Mouse (Mus musculus) thymus, postnatal 36 days (tissue): ENCODE results near the gene Rapgef2.

Source experiments
- DNase-seq, 2 experiments: peaks; one replicate each; pipeline ENCODE4 v3.0.0; 2022; ENCODE audit warnings: mixed read lengths in 2 of 2

Gene Rapgef2

DNA sequence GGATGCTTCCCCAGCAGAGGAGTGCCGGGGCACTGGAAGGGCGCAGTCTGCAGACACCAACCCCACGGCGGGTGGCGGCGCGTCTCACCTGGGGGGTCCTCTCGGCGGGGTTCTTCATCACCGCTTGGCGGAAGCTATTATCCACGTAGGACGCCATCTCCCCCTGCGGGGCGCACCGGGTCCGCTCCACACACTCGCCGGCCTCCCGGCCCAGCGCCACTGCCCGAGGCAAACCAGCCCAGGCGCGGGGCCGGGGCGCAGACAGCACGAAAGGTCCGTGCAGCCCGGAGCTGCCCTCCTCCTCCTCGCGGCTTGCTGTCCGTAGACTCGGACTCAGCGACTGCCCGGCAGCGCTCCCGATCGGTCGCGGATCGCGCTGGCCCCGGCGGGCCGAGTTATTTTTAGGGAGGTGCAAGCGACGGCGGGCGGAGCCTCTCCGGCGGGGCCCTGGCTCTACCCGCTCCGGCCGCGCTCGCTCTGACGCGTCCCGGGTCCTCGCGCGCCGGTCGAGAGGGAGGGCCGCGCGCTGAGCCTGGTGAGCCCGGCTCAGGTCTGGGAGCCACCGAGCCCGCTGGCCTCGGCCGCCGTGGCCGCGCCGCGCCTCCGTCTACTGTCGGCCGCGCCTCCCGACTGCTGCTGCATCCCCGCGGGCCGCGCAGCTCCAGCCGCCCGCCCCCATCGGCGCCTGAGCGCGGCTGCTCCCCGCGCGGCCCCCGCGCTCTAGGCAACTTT, at the start of gene Rapgef2:
Rapgef2 (minus strand) TSS at position 142 of the 732 bp plus-strand sequence.
- peak; percentile 67 to 75 for DNase-seq

DNA sequence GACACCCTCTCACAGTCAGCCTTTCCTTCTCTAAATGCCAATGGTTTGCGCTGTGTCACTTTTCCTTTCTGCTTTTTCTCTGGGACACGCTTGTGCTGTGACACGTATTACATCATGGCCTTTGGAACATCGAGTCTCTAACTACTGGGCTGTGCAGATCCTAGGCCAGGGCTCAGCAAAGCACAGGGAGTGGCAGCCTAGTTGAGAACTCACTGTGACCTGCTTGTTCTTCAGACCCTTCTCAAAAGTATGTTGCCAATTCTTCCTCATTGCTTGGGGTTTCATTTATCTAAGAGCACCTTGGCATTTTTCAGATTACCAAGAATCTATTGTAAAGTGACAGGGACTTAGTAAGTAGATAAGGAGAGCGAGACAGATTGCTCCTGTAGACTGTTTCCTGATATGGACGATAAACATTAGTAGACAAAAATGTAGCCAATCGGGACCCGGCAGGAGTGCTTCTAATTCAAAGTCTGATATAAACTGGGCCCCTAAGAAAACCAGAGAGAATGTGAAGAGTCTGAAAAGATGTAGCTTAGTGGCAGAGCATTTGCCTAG, 47.4 kb upstream of the Rapgef2 start:
- DNase-seq = no peak

DNA sequence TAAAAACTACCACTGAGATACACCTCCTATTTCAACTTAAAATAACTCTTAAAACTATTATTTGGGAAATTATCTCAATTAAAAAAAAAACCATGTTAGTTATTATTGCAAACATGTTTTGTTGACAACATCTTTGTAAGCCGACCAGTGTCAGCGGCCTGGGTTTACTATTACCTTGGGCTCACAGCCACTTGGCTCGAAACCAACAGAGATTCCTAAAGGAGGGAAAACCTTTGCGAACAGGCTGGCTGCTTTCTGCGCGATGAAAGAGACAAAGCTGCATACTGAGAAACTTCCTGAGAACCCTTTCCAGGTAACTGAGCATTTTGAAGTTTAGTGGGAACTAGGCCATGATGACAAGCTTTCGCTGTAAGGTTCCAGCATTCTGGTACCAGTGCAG, 46.7 kb upstream of the Rapgef2 start:
- DNase-seq = no peak

DNA sequence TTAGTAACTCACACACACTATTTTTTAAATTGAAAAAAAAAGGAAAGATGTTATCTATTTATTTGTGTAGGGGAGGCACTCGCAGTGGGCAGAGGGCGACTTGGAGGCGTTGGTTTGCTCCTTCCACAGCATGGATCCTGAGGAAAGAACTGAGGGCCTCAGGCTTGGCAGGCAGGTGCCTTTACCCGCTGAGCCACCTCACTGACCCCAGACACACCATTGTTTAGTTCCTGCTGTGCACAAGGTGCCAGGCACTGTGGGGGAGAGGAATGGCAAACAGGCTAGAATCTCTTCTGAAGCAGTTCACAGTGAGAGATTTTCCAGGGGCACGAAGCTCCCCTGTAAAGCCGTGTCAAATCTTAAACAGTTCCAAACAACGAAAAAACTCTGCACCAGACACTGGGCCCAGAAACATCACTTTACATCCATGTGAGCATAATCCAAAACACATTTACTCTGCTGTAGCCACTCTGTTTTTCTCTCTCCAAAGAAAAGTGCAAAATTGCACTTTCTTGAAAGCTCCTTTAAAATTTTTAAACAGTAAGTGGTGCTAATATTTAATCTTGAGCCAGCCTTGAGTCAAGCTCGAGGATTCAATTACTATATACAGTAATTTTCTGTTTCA, 43.5 kb upstream of the Rapgef2 start:
- no peak for DNase-seq

DNA sequence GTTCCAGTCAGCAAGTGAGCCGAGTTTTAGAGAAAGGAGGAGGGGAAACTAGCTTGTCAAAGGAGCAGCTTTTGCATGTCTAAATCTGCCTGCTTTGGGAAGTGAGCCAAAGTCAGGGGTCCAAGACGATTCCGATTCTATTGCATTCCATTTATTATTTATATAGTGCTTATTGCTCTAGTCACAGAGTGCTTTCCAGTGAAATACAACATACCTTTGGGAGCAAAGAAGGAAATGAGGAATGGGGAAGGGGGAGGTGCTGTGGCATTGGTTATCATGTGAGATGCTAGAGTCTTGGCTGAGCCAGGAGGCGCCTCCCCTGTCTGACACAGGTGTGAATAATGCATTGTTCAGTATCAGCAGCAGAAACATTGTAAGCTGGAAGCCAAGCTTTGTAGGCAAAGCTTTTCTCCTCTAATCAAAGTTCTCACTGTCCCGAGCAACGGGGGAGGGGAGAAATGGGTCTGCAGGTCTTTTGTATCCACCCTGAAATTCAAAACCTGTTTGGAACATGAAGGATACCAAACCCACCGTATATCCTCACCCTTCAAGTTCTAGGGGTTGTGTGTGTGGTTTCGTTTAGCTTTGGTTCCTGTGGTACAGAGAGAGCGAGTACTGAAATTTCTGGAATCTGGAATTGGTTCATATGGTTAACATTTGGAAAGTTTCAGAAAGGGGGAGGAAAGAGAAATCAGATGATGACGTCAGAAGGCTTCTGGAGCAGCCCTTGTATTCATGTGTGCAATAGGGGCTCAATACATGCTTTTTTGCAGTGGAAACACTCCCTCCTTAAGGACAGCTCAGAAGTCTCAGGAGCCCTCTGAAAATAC, 38.6 kb upstream of the Rapgef2 start:
- no peak for DNase-seq

DNA sequence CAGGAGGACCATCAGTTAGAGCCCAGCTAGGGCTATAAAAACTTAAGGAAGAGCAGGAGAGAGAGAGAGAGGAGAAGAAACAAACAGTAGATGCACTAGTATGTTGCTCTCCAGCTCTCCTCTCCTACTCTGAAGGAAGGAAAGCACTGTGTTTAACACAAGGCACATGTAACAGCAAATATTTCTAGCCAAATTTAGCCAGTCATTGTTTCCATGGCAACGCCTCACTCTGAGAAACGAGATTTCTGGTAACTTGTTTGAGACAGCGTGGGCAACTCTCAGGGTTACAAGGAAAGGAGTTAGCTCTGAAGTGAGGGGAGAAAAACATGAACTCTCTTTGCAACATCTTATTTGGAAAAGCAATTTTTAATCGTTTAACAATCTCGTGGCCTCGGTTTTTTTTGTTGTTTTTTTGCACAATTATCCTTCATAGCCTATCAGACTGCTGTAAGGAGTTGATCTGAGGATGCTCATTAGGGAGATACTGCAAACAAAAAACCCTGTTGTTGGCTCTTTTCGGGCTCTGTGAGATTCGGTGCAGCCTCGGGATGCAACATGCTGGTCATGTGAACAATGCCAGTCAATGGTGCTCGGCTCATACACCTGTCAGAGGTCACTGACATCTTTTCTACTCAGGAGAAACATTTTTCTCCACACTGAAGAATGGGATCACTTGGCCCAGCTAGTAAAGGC, 27.8 kb upstream of the Rapgef2 start:
- no peak for DNase-seq

DNA sequence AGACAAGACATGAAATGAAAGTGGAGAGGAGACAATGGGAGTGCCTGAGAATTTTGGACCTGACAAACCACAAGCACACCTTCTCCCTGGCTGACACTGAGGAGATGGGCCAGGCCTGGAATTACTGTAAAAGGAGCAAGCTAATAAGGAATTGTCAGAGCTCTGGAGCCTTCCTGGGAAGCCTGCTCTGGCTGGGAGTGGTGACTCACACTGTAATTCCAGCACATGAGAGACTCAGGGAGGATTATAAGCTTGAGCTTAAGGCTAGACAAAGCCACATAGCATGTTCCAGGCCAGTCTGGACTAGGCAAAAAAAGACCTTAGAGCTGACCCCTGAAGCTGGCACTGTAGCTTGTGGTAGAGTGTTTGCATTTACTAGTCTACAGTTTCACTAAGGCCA, 25.6 kb upstream of the Rapgef2 start:
- no peak for DNase-seq

DNA sequence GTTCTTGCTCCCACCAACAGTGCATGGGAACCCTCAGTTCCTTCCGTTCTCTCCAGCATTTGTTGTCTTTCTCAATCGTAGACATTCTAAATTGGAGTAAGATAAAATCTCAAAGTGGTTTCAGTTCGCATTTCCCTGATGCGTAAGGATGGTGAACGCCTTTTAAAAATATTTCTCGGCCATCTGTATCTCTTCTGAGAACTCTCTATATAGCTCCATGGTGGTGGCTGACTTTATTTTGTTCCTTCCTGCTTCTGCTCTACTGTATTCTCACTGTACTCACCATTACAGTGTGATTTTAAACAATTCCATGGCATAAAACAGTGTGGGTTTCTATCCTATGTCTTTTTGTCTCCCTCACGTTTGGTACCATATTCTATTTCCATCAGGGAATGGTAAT, 23.9 kb upstream of the Rapgef2 start:
- DNase-seq = no peak

DNA sequence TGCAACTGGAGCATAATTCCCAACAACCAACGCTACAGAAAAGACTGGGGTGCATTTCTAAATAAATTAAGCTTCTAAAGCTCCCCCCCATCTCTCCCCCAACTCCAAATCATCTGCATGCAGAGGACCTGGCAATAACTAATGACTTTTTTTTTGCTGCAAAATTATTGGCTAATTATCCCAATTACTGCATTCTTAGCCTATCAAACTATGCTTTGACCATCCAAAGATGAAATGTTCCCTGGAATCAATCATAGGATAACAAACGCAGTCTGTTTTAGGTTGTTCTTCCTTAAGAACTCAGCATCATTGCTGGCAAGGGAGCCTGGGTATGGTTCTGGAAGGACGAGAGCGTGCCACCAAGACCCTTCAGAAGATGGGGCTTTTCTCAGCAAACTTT, 22.3 kb upstream of the Rapgef2 start:
- DNase-seq = no peak

DNA sequence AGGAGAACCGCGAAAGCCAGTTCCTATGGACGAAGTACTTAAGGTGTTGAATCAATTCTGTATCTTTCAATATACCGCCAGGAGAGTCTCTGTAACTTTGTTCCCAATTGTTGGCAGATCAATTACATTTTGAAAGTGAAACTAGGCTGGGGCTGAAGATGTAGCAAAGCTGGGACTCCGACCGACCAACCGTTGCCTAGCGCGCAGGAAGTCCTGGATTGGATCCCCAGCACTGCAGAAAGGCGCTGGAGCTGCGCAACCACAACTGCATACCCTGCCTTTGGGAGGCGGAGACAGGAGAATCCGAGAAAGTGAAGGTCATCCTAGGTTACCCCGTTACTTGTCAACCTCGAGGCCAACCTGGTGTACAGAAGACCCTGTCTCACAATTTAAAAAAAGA, 13.1 kb upstream of the Rapgef2 start:
- DNase-seq = no peak

DNA sequence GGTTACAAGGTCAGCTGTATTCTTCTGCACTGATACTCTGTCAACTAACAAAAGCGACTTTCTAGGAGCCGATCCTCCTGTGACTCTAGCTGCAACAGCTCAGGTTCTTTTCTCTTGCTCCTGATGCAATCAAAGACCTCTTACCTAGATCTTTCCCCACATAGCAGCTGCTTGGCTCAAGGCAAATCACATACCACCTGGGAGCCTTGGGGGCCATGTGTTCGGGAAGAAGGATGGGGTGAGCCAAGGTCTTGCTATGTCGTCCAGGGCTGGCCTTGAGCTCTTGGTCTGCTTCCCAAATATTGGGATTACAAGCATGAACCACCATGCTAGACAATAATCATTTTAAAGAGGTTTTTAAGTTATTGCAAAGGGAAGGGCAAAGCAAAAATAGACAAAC, 11.0 kb upstream of the Rapgef2 start:
- no peak for DNase-seq

DNA sequence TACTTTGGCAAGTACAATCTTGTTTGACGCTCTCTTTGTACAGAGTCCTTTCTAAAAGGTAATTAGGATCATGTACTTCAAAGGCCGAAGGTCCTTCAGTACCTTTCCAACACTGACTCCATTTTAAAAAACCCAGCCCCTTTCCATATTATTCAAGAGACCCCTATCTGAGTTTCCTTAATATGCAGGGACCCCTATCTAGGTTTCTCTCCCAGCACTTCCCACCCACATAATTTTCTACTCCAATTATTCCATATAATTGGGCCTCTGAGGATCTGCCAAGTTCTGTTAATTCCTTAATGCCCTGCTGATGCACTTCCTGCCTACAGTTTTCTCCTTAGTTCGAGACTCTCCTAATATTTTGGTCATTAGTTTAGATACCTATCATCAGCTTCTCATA, 10.3 kb upstream of the Rapgef2 start:
- DNase-seq = no peak

DNA sequence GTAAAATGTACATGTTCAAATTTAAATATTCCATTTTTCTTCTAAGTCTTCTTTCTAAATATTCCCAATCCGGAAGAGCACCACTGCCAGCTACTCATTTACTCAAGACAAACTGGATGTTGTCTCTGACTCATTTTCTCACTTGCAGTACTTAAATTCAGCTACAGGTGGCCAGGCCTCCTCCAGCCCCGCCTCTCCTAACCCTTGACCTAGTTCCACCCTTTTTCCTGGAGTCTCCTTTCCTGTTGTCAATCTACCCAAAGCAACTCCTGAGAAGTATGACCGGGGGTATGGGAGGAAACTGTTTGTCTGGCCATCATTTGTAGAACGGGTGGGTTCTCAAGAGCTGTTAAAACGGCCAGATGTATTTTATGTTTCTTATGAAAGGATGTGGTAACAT, 9.7 kb upstream of the Rapgef2 start:
- no peak for DNase-seq

DNA sequence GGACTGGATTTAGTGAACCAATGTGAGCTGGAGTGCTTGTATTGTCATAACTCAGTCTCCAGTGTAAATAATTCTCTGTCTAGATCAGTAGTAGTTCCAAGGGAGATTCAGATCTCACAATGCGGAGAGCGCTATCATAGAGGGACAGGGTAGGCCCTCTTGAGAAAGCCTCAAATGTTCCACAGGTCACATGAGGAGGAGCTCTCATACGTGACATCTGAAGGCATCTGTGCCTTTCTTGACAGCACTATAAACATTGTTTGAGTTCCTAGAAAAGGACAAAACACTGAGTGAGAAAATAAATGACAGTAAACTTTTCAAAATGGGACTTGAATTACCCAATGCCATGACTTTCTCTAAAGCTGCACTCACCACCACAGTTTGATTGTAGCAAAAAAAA, 8.4 kb upstream of the Rapgef2 start:
- no peak for DNase-seq

DNA sequence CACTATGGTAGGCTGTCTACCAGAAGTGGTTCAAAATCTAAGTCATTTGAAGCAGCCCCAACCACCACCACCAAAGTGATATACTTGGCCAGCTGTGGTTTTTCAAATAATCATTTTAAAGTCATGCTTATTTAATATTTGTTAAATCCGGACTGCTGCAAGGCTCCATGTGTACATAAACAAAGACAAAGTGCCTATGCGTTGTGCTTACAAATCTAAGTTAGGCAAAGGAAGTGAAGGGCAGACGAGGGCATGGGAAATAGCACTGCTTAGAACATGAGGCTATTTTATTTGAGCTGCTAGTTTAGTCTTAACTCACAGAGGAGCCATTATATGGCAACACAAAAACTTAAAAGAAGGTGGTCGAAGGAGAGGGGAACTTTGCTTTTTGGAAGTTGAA, 6.7 kb upstream of the Rapgef2 start:
- DNase-seq = no peak

DNA sequence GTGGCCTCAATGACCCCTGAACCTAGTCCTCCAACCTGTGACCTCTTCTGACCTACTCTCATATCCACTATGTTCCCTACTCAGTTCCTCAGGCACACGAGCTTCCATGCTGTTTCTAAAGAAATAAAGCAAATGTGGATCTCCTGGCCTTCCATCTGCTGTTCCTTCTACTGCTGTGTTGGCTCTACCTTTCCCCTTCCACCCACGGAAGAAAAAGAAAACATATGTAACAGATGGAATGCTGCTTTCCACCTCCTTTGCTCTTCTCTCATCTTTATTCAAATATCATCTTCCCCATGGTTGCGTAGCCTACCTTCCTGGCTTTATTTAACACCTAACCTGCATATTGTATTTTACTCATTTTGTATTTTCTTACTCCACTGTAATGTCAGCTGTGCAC, 2.7 kb upstream of the Rapgef2 start:
- DNase-seq = no peak

DNA sequence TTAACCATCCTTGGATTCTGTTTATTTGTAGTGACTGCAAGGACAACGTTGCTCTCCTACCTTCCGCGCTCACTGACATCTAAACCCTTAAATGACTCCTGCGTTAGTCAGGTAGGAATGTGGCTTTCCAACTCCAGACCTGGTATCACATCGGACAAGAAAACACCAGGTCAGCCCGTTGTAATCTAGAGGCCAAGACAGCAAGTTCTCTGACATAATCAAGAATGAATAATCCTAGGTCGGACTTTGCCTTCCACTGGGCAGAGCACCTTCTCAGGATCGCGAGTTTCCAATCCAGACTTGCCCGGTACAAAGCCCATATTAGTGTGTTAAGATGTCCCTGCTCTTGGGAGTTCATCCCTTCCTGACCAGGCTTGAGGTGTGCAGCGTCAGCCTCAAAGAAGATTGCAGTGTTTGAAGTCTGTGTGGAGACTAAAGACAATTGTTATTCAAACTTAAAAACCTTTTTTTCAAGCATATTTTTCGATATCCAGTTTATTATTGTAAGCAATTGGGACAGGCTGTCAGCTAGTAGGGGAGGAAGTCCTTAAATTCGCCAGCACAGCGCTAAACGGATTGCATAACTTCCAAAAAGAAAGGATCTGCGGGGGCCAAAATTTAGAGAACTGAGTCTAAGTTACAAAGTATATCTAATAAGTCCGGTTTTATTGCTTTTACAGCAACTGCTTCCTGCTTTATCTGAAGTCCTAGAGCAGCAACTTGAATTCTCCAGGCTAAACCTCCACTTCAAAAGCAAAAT, 1.6 kb upstream of the Rapgef2 start:
- DNase-seq = peak in 1 of 2 experiments; percentile 10

DNA sequence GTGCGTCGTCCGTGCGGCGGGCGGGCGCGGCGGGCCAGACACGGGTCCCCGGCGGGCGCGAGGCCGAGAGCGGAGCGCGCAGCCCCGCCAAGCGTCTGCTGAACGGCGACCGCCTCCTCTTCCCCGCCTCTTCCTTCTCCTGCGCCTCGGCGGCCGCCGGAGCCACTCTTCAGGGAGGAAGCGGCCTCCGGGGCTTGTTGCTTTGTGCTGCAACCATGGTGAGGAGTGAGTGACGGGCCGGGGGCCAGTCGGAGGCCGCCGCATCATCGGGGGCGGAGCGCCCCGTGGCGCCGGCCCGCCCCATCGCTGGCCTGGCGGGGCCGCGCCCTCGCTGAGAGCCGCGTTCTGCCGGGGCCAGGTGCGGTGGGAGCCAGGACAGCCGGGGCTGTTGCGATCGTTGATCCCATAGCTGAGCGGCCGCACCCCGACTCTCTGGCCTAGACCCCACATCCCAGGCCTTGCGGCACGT, 825 bp upstream of the Rapgef2 start:
- DNase-seq = peak; percentile 91 to 96

DNA sequence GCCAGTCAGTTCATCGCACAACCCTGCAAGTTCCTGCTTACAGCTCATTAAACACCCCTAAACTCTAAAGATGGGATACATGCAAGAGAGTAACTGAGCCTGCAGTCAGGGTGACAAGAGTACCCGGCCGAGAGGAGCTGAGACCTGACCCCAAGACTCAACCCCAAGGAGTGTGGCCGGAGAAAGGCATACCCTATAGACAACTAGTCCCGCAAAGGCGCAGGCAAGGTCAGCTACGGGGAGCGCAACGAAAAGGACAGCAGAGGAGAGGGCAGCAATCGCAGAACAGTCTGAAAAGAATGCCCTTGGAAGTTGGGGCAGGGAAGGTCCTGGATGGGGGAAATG, 314 bp downstream of the Rapgef2 start:
- no peak for DNase-seq

DNA sequence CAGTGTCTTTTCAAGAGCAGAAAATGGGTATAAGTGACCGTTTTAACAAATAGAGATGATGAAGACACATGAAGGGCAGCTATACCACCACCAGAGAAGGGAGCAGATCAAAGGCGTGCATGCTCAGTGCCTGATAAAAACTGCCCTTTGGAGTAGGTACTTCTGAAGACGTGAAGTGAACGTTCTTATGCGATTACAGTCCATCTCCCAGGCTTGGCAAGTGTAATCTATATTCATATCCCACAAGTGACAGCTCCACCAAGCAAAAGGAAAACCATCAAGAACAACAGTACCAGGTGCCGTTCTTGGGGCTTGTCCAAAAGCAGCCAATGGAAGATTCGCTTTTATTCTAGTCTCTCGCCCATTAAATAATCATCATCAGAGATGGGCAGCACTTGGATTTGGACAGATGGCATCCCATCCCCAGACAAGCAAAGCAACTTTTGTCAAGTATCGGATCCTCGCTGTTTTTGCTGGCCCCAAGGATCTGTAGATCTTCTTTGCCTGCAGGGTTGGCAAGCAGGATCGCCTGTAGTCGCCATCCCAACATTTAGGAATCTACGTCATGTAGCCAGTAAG, 1.1 kb downstream of the Rapgef2 start:
- DNase-seq = no peak

DNA sequence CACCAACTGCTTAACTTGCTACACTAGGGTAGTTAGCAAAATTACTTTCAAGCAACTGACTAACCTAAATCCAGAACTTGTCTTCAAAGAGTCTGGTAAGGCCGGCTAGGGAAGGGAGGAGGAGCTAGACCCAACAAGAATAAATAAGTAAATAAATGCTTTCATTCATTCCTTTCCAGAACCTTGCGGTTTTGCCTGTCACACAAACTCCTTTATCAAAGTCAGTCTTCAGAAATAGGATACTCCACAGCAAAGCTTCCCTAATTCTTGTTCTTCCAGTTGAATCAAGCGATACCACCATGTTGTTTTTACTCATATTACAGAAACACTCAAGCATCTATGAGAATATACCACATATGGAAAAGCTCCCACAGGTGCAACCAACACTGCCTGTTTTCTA, 2.3 kb downstream of the Rapgef2 start:
- no peak for DNase-seq

DNA sequence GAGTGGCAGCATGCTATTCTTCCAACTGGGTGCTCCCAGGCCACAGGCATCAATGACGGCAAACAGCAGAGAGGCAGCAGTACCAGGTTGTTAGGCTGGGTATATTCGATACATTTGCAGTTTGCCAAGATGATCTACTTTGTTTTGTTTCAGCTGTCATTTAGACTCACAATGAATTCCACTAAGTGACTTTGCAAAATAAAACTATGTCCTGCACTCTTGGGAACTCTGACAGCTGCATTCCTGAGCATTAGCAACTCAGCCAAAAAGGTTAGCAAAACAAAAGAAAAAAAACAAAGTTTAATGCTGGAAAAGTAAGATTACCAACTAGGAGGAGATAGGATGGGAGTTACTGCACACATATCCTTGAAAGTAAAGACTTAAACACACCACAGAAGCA, 3.3 kb downstream of the Rapgef2 start:
- no peak for DNase-seq
